Mouse (Mus musculus) cerebellum, postnatal 4 days (tissue): Measurements from ENCODE around the gene Ube2z.
"Not testable (repeated sequence)": the region's sequence is repeated elsewhere in the genome, so short reads cannot be mapped to it uniquely, and the experiment has no call there.

Experiments
- DNase-seq, 2 experiments: peaks; one replicate each; pipeline ENCODE4 v3.0.0; 2022; ENCODE audit warnings: low spot score in 2 of 2, mixed read lengths in 1 of 2

The Ube2z gene

DNA sequence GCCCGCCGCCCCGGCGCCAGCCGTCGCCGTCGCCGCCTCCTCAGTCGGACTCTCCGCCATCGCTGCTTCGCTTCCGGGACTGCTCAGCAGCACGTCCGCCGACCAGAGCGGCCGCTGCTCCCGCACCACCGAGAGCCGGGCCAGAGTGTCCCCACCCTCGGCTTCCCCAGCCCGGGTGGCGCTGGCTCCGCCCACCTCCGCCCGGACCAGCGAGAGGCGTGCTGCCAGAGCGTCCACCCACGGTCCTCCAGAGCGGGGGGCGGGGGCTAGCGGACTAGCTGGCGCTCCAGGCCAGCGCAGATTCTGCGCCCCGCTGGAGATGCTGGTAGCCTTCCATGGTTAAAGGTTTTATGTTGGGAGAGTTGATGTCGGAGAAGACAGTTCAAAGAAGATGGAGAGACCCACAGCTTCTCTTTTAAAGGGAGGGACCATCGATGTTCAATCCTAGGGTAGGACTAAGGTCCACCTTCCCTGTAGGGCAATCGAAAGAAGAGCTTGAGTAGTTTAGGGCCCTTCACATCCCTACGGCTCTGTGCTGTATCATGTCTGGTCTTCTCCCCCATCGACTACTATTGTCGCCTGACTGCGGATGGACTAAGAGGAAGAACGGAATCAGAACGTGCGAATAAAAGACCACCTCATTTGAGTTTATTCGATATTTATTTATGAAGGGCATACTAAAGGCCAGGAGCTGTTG is at the start of gene Ube2z:
Ube2z (minus strand) TSS at position 174 of the 697 bp plus-strand sequence.
- DNase-seq: peak; percentile 97 to 99

DNA sequence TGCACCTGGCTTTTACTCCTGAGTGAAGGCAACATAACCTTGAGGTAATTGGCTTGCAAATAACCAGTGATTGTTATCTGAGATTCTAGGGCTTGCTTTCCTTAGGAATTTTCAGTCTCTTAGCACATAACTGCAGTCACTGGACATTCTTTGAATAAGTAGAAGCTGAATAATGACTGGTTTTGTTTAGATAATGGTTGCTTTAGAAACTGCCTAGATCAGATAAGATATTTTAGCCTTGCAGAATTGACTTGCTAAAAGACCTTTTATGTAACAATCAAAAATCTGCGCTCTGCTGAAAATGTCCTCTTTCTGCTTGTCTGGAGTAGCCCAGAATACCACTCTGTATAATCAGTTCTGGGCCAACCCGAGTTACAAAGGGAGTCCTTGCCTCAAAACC is 48.9 kb upstream of the Ube2z start:
- DNase-seq: no peak

DNA sequence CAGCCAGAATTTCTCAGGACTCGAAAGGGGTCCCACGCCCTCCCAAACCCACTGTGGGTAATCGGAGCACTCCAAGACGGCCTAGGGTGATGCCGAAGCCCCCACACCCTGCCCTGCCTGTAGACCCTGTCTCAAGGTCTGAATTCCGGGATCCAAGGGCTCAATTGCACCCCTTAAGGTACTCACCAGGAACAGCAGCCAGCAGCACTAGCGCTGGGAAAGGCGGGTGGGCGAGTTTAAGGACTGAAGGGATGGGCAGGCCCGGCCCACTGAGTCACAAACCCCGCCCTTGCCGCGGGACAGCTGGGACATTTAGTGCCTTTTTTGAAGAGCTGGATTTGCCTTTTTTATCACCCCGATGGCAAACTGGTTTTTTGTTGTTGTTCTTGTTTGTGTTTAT is 46.6 kb upstream of the Ube2z start, which contains the start of gene Calcoco2:
Calcoco2 (minus strand) TSS at position 214 of the 400 bp plus-strand sequence.
- no peak for DNase-seq

DNA sequence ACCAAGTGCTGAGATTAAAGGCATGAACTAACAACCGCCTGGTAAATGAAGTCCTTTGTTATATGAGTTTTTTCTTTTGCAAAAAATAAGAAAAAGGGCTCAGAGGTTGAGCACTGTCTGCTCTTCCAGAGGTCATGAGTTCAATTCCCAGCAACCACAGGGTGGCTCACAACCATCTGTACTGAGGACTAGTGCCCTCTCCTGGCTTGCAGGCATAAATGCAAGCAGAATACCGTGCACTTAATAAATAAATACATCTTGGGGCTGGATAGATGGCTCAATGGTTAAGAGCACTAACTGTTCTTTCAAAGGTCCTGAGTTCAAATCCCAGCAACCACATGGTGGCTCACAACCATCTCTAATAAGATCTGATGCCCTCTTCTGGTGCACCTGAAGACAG is 45.8 kb upstream of the Ube2z start:
- not testable (repeated sequence) for DNase-seq

DNA sequence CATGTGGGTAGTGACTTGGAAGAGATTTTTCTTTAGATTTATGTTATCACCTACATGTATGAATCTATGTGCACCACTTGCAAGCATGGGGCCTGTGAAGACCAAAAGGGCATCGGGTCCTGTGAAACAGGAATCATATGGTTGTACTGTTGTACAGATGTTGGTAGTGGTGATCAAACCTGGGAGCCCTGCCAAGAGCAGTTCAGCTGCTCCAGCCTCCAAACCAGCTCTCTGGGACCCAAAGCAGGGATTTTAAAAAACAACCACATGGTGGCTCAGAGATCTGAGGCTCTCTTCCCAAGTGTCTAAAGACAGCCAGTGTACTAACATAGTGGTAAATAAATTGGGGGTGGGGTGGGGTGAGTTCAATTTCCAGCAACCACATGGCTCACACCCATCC is 43.2 kb upstream of the Ube2z start:
- no peak for DNase-seq

DNA sequence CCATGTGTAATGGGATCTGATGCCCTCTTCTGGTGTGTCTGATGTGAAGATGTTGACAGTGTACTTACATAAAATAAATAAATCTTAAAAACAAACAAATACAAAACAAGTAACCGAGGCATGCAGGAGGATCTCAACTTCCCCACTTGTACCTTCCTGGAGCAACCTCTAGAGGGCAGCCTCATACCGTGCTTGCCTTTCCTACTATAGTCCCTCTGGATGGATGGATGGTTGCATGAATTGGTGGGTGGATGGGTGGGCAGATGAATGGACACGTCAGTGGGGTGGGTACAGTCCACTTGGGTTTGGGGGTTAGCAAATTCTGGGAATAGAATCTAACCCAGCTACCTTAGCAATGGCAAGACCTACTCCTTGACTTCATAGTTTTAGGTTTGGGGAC is 28.2 kb upstream of the Ube2z start:
- peak in 1 of 2 experiments; percentile 24 for DNase-seq

DNA sequence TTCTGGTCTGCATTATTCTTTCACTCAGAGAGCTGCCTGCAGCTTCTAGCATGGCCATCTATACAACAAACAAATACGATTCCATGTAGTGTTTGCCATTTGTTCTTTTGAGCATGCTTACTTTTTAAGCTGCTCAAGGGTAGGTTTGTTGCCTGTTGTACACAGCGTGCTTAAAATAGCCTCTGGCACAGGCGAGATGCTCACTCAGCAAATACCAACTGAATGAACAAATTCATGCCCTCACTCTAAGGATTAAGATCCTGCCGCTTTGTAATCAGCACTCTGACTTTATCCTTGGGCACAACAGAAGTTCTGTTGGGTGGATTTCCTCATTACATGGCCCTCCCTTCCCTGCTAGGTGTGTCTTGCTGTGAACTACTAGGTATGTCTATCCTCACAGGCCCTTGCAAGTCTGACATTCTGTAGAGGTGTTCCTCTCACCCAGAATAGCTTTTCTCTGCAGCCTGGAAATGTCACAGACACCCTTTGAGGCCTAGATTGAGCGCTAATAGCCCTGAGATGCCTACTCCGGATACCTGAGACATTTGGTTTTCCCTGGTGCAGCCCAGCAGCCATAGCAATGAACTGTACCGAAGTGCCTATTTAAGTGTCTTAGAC is 27.6 kb upstream of the Ube2z start:
- no peak for DNase-seq

DNA sequence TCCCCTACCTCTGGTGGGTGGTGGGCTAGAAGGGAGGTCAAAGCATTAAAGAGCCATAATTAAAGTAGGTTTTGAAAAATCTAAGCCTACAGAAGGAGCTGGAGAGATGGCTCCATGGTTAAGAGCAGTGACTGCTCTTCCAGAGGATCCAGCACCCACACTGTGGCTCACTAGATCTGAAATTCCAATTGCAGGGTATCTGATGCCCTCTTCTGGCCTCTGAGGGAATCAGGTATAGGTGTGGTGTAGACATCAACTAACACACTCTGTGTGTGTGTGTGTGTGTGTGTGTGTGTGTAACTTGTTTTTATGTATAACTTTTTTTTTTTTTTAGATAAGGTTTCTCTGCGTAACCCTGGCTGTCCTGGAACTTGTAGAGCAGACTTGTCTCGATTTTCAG is 25.9 kb upstream of the Ube2z start:
- DNase-seq: no peak

DNA sequence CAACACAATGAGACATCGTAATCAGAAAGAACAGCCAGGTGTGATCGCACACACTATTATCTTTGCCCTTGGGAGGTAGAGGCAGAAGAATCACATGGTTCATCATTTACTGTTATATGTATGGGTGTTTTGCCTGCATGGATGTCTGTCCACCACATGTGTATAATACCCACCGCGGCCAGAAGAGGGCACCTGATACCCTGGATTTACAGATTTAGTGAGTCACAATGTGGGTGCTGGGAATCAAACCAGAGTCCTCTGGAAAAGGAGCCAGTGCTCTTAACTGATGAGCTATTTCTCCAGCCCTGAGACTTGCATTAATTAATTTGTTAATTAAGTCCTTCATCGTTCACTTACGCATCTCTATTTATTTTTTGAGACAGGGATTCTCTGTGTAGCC is 22.8 kb upstream of the Ube2z start:
- no peak for DNase-seq

DNA sequence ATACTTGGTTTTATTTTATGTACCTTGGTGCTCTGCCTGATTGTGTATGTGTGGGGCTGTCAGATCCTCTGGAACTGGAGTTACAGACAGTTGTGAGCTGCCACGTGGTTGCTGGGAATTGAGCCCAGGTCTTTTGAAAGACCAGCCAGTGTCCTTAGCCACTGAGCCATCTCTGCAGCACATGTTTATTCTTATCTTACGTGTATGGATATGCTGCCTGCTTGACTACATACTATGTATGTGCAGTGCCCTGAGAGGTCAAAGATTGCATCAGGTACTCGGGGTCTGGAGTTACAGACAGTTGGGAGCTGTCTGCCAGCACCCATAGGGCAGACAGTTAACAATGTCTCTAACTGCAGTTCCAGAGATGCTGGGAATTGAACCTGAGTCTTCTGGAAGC is 17.5 kb upstream of the Ube2z start:
- DNase-seq: no peak

DNA sequence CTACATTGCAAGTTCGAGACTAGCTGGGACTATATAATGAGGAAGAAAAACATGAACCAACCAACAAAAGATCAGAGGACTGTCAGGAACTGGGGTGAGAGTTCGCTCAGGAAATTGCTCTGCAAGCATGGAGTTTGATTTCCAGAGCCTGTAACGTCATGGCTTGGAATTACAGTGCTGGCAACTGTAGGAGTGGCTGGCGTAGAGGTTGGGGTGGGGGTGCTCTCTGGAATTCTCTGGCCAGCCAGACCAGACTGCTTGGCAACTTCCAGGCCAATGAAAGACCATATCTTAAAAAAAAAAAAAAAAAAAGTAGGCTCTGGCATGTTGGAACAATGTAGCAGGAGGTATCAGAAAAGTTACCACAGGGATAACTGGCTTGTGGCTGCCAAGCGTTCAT is 15.5 kb upstream of the Ube2z start:
- no peak for DNase-seq

DNA sequence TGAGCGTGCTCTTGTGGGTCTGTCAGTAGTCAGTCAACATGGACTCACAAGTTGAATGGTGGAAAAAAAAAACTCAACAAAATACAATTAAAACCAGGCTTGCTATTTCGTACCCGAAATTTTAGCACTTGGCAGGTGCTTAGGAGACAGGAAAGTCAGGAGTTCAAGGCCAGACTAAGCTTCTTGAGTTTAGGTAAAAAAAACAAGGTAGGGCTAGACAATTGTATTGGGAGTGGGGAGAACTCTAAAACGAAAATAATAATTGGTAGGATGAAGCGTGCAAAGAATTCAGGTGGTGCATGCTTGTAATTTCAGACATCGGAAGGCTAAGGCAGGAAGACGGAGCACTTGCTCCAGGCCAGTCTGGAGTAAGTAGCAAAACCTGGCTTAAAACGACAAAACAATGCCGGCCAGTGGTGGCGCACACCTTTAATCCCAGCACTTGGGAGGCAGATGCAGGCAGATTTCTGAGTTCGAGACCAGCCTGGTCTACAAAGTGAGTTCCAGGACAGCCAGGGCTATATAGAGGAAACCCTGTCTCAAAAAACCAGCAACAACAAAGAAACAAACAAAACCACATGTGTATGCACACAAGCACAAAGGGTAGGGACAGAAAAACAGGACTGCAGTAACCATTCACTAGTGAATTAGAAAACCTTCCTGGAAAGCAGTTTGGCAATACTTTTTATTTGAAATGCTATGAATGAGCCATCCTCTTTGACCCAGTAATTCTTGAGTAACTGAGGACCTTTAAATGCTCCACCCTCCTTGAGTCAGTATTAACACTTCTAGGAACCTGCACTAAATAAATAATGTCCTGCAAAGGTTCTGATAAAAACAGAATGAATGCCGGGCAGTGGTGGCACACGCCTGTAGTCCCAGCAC is 11.3 kb upstream of the Ube2z start:
- DNase-seq: no peak

DNA sequence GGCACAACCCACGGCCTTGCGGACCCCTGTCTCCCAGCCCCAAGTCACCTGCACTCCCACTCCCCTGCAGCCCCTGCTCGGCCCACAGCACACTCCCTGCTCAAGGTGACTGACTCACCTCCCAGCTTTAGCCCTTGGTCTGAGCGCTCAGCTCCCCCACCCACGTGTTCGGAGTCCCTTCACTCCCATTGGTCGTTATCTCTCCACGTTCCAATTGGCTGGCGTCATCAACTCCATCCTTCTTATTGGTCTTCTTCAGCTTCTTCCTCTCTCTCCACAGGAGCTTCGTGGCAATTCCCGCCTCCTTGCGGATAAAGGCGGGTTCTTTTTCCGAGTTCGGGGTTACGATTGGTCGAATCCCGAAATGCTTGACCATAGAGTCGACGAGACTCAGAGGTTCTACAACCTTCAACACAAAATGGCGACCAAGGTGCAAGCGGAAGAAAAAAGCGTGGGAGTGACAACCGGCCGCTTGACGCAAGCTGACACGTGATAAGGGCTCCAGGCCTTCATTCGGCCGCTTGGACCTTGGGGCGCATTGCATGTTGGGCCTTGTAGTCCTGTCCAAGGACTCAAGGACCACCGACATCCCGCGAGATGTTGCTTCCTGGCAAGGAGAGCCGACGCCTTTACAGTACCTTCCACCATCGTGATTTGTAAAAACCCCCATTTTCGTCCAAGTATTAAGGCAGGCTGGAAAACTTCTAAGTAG is 10.5 kb upstream of the Ube2z start, which contains the start of gene Atp5g1:
Atp5g1 (minus strand) TSS at position 162 of the 712 bp plus-strand sequence.
- DNase-seq: peak; percentile 85 to 97

DNA sequence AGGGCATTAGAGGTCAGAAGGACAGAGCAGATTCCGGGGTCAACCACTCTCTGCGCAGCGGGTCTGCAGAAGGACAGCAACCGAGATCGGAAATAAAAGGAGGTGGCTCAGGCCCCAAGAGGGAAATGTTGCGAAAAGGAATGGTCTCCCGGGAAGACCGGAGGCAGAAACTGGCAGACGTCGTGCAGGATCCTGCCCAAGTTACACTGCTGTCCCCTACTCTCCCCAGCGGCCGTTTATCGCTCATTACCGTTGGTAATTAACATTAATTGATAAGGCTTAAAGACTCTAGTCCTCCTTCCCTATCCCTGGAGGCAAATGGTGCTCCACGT is 10.0 kb upstream of the Ube2z start:
- DNase-seq: no peak

DNA sequence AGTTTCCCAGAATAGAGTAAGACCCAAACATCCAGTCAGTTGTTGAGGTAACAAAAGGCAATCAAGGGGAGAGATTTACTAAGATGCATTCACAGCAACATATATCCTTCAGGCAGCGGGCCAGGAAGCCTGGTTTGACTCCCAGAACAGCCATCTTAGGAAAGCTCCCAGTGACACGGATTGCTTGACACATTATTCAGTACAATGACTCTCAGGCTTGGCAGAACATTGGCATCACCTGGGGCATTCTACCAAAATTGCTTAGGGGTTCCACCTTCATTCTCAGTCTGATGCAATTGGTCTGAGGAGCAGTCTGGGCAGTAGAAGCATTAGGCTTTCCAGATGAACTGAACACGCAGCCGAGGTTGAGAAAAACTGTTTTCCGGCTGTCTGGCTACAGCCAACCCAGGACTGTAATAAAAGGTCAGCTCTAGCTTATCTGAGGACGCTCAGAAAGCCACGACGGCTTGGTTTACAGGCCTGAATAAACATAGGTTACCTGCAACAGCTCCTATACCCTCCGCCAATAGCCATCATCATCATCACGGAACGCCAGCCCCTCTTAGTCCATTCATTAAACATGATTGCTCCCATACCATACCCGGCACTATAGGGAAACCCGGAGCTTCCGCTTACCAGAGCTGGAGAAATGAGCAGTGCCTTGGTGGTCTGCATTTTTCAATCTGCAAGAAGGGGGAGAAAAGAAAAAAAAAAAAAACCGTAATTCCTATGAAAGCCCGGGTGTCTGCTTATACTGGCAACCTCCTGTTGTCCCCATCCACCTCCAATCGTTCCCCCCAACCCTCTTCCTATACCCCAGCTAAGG is 9.4 kb upstream of the Ube2z start:
- no peak for DNase-seq

DNA sequence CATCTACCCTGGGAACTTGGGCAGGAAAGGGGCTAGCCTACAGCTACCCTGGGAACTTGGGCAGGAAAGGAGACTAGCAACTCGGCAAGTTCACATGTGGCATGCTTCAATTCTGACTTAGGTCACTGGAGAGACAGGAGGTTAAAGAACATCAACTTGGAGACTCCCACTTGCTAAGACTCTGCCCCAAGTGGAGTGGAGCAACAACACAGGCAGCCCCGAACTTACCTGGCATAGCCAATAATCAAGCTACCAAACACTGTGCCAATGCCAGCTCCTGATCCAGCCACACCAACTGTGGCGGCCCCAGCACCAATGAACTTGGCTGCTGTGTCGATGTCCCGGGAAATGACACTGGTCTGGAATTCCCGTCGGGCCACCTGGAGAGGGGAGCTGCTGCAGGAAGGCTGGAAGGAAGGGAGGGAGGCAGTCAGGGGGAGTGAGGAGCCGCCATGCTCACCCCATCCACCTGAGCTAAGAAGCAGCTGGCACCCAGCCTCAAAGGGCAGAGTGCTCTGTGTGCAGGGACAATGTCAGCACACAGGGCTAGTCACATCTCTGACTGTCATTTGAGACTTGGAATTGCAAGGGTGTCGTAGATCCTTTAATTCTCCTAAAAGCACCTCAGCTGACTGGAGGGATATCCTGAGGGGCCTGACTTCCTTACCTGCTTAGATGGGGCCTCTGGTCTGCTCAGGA is 8.3 kb upstream of the Ube2z start:
- no peak for DNase-seq

DNA sequence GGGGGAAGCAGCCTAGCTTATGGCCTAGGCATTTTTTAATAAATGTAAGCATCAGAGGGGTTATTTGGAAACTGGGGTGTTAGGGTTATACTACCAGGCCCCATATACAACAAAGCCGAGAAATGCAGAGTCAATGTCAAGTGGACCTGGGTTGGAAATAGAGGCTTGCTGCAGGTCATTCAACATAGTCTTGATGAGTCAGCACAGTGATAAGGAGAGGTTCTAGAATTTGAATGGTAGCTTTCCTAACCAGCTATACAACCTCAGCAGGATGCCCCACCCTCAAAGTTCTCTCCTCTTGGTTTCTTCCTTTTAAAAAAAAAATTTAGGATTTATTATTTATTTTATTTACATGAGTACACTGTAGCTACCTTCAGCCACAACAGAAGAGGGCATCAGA is 5.8 kb upstream of the Ube2z start:
- no peak for DNase-seq

DNA sequence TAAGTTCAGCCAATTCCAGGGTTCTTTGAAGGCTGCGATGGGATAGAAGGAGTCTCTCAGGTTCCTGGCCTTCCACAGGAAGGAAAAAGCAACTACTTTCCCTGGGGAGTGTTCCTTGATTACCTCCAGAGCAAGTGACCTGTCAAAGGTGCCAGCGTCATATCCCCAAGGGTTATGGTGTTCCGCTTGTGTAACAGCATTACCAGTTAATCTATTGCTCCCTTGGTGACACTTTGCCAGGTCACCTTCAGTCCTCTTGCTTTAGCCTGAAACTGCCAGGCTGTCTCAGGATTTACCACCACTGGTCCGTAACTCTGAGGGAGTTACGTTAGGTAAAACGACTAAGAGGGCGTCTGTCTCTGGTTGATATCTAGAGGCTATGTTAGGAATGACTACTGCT is 5.2 kb upstream of the Ube2z start:
- DNase-seq: no peak

DNA sequence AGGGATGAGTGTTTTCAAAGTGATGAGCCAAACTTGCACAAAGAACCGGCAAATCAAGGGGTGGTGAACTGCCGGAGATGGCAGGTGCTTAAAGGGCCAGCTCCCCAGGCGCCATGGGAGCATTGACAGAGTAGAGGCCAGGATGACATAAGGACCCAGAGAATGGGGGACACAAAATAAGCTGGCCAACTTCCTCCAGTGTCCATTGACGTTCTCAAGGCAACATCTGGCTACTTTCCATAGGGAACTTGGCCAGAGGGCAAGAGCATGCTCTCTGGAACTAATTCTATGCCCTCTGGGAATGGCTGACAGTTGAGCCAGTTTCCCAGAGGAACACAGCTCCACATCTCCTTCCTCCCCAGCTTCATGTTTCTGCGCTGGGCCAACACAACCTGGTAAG is 3.0 kb upstream of the Ube2z start:
- DNase-seq: no peak

DNA sequence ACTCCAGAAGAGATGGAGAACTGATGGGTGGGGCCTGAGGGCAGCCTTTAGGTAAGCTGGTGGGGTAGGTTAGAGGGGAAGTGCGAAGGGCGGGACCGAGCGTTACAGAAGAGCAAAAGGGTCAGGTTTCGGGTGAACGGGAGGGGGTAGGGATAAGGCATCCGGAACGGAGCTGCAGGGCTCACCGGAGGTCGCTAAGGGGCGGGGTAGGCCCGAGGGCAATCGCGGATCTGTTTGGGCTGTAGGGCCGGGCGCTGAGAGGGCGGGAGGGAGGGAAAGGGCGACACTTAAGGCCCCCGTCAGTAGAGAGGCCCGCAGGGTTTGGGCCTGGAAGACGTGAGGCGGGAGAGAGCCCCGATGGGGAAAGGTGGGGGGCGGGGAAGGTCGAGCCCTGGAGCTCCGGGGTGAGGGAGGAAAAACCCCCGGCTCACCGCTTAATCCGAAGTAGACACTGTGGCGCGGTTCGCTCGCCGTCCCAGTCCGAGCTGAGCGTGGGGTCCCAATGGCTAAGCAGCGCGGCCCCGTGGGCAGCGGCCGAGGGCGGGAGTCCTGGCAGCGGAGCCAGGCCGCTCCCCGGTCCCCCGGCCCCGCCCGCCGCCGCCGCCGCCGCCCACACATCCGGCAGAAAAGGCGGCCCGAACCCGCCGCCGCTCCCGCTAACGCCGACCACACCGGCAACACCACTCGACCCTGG is 520 bp downstream of the Ube2z start:
- DNase-seq: no peak
